Mouse (Mus musculus) G1E-ER4 (cell line): ENCODE measurements around the gene Tmco5. TPM values are rescaled to one million over a fixed set of nuclear protein-coding genes. Genes with fewer than 3 reads are reported as not detected.

Source experiments
- GATA1 ChIP-seq: IDR thresholded peaks from one replicate; pipeline ENCODE4 v1.8.0; 2012; ENCODE audit warnings: low read length, inconsistent platforms
- polyA plus RNA-seq: library from polyadenylated mRNA; stranded (reverse); fragments of >175 nt; gene quantifications from 2 replicates; pipeline ENCODE4 v1.2.3, GENCODE M21; 2012

The Tmco5 gene
- polyA plus RNA-seq, 1 experiment: not detected

GRCm38 (mm10) chr2:116912334-116913070, 34.0 kb downstream of the Tmco5 start:
- TF ChIP-seq GATA1: no peak

GRCm38 (mm10) chr2:116913677-116914405, 35.4 kb downstream of the Tmco5 start:
- no peak for TF ChIP-seq GATA1

- TF ChIP-seq GATA1: no peak
Observed at GRCm38 (mm10) chr2:116914636-116915035, 36.1 kb downstream of the Tmco5 start.

GRCm38 (mm10) chr2:116918598-116918997, 40.1 kb downstream of the Tmco5 start:
- TF ChIP-seq GATA1: no peak

GRCm38 (mm10) chr2:116922580-116923500, 44.3 kb downstream of the Tmco5 start:
- no peak for TF ChIP-seq GATA1

- no peak for TF ChIP-seq GATA1
Observed at GRCm38 (mm10) chr2:116923684-116924083, 45.2 kb downstream of the Tmco5 start.

- no peak for TF ChIP-seq GATA1
Observed at GRCm38 (mm10) chr2:116924292-116924691, 45.8 kb downstream of the Tmco5 start.

GRCm38 (mm10) chr2:116925230-116925629, 46.7 kb downstream of the Tmco5 start:
- TF ChIP-seq GATA1: no peak

GRCm38 (mm10) chr2:116932218-116932617, 53.7 kb downstream of the Tmco5 start:
- TF ChIP-seq GATA1: no peak

- no peak for TF ChIP-seq GATA1
Observed at GRCm38 (mm10) chr2:116934776-116935175, 56.3 kb downstream of the Tmco5 start.

- TF ChIP-seq GATA1: no peak
Observed at GRCm38 (mm10) chr2:116936371-116936770, 57.9 kb downstream of the Tmco5 start.

GRCm38 (mm10) chr2:116937166-116937565, 58.7 kb downstream of the Tmco5 start:
- TF ChIP-seq GATA1: no peak

GRCm38 (mm10) chr2:116941816-116942215, 63.3 kb downstream of the Tmco5 start:
- TF ChIP-seq GATA1: no peak

Other genes with a start within 250 kb of the Tmco5 start
- gene Spred1, start 242.7 kb downstream of the Tmco5 start, polyA plus RNA-seq: 5.6 and 6.3 TPM in 2 replicates